Mouse (Mus musculus): Measurements from ENCODE around the gene Parp6. TPM values are rescaled to one million over a fixed set of nuclear protein-coding genes. Genes with fewer than 3 reads are reported as not detected.

Gene Parp6
- polyA plus RNA-seq (2012; rRNA removed), result 21.6 and 22.4 TPM in 2 replicates

- WGBS, result 1% methylated on average over 36 of the region's 36 CpGs
- peak; percentile 95 for DNase-seq (ENCODE audit: low read depth, low spot score)
Observed at GRCm38 (mm10) chr9:59616622-59617306, at the start of gene Parp6. TSS of gene Parp6 (plus strand) at chr9:59617284.

GRCm38 (mm10) chr9:59571852-59572251 lies 45.2 kb upstream of the Parp6 start:
- 61% methylated on average over 2 of the region's 2 CpGs for WGBS
- DNase-seq (ENCODE audit: low read depth, low spot score), result no peak

- 14% methylated on average over 13 of the region's 13 CpGs for WGBS
- no peak for DNase-seq (ENCODE audit: low read depth, low spot score)
Observed at GRCm38 (mm10) chr9:59577401-59577800, 39.7 kb upstream of the Parp6 start.

DNA sequence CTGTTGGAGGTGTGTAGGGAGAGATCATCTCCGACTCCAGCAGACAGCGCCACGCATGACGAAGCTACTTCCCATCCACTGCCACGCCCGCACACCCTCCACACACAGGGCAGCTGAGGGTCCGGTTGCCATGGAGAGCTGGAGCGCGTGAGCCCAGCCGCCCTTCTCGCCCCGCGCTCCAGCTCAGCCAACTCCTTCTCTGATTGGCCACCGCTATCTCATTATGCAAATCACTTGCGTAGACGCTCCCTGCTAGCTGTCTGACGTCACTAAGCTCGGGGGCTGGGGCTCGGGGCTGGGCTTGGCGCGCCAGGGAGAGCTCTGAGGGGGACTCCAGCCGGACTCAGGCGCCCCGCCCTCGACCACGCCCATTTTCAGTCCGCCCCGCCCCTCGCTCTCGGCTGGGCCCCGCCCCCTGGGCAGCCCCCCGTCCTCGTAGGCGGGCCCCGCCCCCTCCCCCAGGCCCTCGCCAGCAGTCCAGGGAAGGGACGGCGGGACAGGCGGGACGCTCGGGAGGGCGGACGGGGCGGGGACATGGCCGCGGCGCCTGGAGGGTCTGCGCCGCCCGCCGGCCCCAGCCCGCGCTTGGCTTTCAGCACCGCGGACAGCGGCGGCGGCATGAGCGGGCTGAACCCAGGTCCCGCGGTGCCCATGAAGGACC lies 39.1 kb upstream of the Parp6 start, which contains the start of gene Celf6:
Gene Celf6 (plus strand): TSS at position 74 of the 661 bp plus-strand sequence.
- DNase-seq (ENCODE audit: low read depth, low spot score), result peak; percentile 42
- WGBS, result under 1% methylated on average over 56 of the region's 61 CpGs

GRCm38 (mm10) chr9:59578505-59578867 lies 38.6 kb upstream of the Parp6 start:
- under 1% methylated on average over 20 of the region's 20 CpGs for WGBS

DNA sequence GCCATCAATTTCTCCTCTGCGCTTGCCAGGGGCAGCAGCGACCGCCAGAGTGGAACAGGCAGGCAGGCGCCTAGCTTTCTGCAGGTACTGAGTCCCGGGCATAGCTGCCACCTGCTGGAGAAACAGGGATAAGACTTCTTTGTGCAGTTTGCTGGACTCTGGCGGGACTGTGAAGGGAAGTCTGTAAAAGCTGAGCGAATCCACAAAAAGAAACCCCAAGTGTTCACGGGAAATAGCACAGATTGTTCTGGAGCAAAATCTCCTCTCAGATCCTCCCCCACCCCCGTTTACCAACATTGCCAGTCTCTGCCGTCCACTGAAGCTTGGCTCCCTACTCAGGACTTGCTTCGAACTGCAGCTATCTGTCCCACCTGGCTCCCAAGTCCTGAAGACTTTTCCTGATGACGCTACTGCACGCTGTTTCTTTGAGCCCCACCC lies 32.2 kb upstream of the Parp6 start:
- no peak for DNase-seq (ENCODE audit: low read depth, low spot score)
- 2% methylated on average over 13 of the region's 13 CpGs for WGBS

More at GRCm38 (mm10) chr9:59578505-59578867, 38.6 kb upstream of the Parp6 start:
- no peak for DNase-seq (ENCODE audit: low read depth, low spot score)

GRCm38 (mm10) chr9:59588252-59588651 lies 28.8 kb upstream of the Parp6 start:
- WGBS, result 70% methylated on average over 5 of the region's 5 CpGs
- no peak for DNase-seq (ENCODE audit: low read depth, low spot score)

DNA sequence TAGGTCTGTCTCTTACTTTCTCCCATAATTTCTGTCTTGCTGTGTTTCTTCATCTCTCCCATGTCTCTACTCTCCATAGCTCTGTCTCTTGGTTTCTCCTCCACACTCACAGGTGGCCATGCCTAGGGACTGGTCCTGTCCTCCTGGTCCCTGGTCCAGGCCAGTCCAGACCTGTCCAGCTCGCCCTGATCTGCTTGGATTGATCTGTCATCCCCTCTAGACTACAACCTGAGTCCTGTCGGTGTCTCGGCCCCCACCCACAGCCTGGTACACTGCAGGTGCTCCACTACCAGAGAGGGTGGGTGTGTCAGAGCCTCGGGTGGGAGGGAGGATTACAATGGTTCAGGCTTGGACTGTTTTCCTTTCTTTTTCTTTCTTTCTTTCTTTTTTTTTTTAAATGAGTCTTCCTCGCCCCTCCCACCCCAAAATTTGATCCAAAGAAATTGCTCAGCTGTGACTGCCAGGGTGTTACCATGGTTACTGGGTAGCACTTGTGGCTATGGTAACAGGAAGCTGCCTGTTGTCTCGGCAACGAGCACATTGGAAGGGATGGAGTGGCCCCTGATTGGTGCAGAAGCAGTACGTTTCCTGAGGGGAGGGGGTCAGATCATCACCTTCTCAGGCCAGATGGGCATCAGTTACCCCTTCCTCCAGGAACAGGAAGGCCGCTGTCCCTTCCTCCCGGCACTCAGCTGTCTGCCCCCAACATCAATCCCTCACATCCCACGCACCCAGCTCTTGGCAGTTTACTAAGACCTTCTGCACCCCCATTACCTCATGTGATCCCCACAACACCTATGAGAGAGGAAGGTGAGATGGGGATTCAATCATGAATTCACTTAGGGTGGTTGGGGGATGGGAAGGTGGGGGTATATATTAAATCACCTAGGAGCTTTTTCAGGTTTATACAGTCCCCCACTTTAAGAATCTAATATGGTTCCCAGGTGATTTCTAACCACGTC lies 28.1 kb upstream of the Parp6 start:
- no peak for DNase-seq (ENCODE audit: low read depth, low spot score)
- 49% methylated on average over 12 of the region's 12 CpGs for WGBS

DNA sequence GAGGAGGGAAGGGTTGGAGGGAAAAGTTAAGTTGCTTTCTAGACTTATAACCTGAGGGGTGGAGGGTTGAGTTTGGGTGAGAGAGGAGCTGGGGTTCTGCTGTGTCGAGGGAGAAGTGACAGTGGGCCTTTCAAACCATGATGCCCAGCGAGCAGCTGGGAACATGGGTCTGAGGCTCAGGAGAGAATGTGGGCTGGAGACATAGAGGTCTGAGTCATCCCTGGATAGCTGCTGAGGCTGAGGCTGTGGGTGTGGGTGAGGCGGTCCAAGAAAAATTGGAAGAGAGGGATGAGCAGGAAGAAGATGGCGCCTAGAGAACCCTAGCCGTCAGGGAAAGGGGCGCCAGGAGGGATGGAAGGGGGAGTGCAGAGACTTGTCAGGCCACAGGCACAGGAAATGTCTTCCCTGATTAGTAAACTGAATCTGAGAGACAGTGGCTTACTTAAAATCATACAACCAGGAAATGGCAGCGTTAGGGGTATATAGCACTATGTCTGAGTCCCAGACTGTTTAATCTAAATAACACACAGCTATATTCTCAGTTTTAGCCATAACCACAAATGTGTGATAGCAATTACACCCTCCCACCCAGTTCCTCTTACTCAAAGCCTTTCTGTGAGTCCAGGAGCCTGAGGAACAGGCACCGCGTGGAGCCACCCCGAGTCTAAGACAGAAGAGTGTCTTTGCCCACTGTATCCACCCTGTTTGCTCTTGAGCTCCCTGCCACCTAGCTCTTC lies 27.2 kb upstream of the Parp6 start:
- no peak for DNase-seq (ENCODE audit: low read depth, low spot score)
- 72% methylated on average over 10 of the region's 10 CpGs for WGBS

- 63% methylated on average over 8 of the region's 8 CpGs for WGBS
Observed at GRCm38 (mm10) chr9:59601661-59602060, 15.4 kb upstream of the Parp6 start.

GRCm38 (mm10) chr9:59605967-59606366 lies 11.1 kb upstream of the Parp6 start:
- 71% methylated on average over 6 of the region's 6 CpGs for WGBS
- DNase-seq (ENCODE audit: low read depth, low spot score), result no peak

More at GRCm38 (mm10) chr9:59601661-59602060, 15.4 kb upstream of the Parp6 start:
- DNase-seq (ENCODE audit: low read depth, low spot score), result no peak

GRCm38 (mm10) chr9:59610950-59611349 lies 6.1 kb upstream of the Parp6 start:
- 34% methylated on average over 2 of the region's 2 CpGs for WGBS
- peak; percentile 58 for DNase-seq (ENCODE audit: low read depth, low spot score)

- 82% methylated on average over 2 of the region's 2 CpGs for WGBS
- no peak for DNase-seq (ENCODE audit: low read depth, low spot score)
Observed at GRCm38 (mm10) chr9:59615797-59616196, 1.3 kb upstream of the Parp6 start.

DNA sequence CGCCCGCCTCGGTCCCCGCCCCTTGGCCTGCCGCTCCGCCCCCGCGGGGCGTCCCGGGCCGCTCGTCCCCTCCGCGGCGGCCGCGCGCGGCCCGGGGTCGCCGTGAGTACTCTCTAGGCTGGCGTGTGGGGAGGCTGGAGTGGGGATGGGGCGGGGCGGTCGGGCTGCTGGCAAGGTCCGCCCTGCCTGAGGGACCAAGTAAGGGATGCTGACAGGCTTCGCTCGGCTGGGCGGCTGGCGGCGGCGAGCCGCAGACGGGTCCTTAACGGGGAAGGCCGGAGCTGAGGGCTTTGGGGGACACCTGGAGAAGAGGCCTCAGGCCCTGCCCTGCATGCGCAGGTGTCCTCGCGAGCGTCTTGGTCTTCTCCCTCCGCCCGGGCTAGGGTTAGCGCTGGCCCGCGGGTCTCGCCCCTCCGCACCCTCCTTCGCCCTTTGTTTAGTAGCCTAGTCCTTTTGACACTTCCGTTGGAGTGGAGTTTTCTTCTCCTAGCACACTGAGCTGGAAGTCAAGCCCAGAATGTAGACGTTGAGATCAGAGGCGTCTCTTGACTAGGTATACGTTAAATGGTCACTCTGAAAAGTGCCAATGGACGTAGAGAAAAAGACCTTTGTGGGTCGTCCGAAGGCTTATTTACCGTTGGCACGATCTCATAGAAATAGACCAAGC lies 356 bp downstream of the Parp6 start:
- WGBS, result under 1% methylated on average over 57 of the region's 58 CpGs
- no peak for DNase-seq (ENCODE audit: low read depth, low spot score)

DNA sequence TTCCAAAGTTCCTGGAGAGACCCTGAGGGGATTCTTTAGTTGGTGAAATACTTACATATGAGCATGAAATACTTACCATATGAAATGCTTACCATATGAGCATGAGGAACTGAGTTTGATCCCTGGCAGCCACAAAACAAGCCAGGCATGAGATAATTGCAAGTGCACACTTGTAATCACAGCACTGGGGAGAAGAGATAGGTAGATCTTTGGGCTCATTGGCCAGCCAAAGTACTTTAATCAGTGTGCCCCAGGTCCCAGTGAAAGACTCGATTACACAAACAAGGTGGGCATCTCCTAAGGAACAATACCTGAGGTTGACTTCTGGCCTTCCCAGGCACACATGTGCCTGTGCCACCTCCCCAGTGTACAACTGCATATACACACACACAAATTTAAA lies 21.3 kb downstream of the Parp6 start:
- WGBS, result 91% methylated on average over 1 of the region's 1 CpGs
- no peak for DNase-seq (ENCODE audit: low read depth, low spot score)

- DNase-seq (ENCODE audit: low read depth, low spot score), result no peak
- 90% methylated on average over 4 of the region's 4 CpGs for WGBS
Observed at GRCm38 (mm10) chr9:59639936-59640335, 22.9 kb downstream of the Parp6 start.

- DNase-seq (ENCODE audit: low read depth, low spot score), result no peak
- WGBS, result 30% methylated on average over 2 of the region's 2 CpGs
Observed at GRCm38 (mm10) chr9:59641320-59641719, 24.2 kb downstream of the Parp6 start.

- no peak for DNase-seq (ENCODE audit: low read depth, low spot score)
- WGBS, result 98% methylated on average over 4 of the region's 4 CpGs
Observed at GRCm38 (mm10) chr9:59649911-59650310, 32.8 kb downstream of the Parp6 start.

DNA sequence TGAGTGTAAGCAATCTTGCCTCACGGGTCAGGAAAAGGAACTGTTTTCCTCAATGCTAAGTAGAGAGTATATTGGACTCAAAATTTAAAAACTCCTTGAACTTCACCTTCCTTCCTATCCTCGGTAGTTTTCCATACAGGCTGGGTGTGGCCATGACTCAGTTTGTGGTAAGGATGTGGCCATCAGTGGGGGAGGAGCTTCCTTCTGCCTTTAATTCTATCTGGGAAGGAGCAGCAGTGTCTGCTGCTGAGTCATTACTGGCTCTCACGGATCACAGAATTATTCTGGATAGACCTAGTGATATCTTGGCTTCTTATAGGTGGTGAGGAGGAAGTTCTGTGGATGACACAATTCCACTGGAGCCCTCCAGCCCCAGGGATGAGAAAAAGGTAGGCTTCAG lies 36.3 kb downstream of the Parp6 start:
- DNase-seq (ENCODE audit: low read depth, low spot score), result peak; percentile 85

More for the DNA sequence above, 36.3 kb downstream of the Parp6 start:
- WGBS, result 4% methylated on average over 3 of the region's 3 CpGs

Measured in large intestine, adult 2 months (tissue).